Mouse (Mus musculus) C2C12 (cell line): ENCODE results near the gene Ripk3.

Source experiments
- CTCF ChIP-seq: IDR thresholded peaks from one replicate; pipeline ENCODE4 v1.5.1; 2011; ENCODE audit not compliant: control insufficient read depth, insufficient read depth, insufficient read length
- FOSL1 ChIP-seq: IDR thresholded peaks from one replicate; pipeline ENCODE4 v1.8.0; 2011; ENCODE audit warnings: mild to moderate bottlenecking, low read length; ENCODE audit not compliant: poor library complexity, insufficient read depth, severe bottlenecking
- MYOD1 ChIP-seq: IDR thresholded peaks from one replicate; pipeline ENCODE4 v1.6.1; 2011; ENCODE audit warnings: low read depth; ENCODE audit not compliant: control insufficient read depth, insufficient read length

- no peak for TF ChIP-seq MYOD1
- TF ChIP-seq CTCF = no peak
- no peak for TF ChIP-seq FOSL1
Observed at GRCm38 (mm10) chr14:55779656-55780055, 9.0 kb downstream of the Ripk3 start.
